Mouse (Mus musculus) cerebellum, adult 2 months (tissue): ENCODE measurements at regions not wholly inside any gene's neighbourhood (a gene's known extent, or its start where the extent isn't known, plus 50 kb on each side); places are given as distances from the start of the nearest gene placed in this dataset.

Experiments
- CTCF ChIP-seq: fragments of 200-500 bp; IDR thresholded peaks from 2 replicates; pipeline ENCODE4 v1.5.1; 2011; ENCODE audit warnings: low read depth, mild to moderate bottlenecking, control low read depth, low read length, moderate library complexity, borderline replicate concordance; ENCODE audit not compliant: insufficient read depth
- POLR2A ChIP-seq: fragments of 200-500 bp; IDR thresholded peaks from 2 replicates; pipeline ENCODE4 v1.6.1; 2011; ENCODE audit warnings: low read length, control low read depth, borderline replicate concordance; ENCODE audit not compliant: insufficient read depth

DNA sequence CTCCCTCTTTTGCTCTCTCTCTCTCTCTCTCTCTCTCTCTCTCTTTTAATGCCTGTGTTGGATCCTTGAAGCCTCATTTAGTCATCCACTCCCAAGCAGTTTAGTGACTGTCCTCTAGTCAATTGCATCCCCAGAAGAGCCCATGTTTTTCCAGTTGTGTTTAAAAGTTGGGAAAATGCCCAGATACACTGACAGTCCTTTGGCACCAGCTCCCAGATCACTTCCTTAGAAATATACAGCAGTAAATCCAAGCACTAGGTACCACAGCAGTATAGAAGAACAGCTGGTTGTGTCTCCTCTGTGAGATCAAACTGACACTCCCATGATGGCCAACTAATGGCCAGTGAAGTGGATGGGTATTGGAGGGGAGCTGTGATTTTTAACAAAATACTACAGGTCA is 634.7 kb upstream of the Kirrel3 start:
- no peak for TF ChIP-seq POLR2A
- no peak for TF ChIP-seq CTCF
